Mouse (Mus musculus) lung, postnatal 25 days (tissue): ENCODE results near the gene Laptm4a.

Source experiments
- DNase-seq: peaks from one replicate; pipeline ENCODE4 v3.0.0; 2022; ENCODE audit warnings: low spot score

Gene Laptm4a

DNA sequence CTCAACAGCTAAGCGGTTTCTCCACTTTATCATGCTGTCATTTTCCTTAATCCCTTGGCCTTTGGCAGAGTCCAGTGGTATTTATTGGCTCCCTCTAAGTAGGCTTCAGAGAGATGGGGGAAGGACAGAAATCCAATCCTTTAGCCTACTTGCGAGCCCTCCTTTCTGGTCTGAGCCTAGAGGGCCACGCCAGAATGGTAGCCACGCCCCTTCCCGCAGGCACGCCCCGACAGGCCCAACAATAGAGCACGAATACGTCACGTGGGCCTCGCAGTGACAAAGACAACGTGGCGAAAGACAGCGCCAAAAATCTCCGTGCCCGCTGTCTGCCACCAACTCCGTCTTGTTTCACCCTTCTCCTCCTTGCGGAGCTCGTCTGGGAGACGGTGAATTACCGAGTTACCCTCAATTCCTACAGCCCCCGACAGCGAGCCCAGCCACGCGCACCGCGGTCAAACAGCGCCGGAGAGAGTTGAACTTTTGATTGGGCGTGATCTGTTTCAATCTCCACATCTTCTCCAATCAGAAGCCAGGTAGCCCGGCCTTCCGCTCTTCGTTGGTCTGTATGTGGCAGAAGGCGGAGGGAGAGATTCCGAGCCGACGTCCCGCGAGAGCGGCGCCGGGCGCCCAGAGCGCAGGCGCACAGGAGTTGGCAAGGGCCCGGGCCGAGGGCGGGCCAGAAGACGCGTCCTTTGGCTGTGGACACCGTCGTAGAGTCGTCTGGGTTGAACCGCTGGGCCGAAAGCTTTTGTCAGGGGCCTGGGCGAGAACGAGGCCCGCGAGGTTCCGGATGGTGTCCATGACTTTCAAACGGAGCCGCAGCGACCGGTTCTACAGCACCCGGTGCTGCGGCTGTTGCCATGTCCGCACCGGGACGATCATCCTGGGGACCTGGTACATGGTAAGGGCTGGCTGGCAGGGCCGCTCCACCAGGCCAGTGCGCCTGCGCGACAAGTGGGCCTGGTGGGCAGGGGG, at the start of gene Laptm4a:
TSS of gene Laptm4a (plus strand) at position 271 of the 975 bp plus-strand sequence.
- DNase-seq: peak; percentile 98

DNA sequence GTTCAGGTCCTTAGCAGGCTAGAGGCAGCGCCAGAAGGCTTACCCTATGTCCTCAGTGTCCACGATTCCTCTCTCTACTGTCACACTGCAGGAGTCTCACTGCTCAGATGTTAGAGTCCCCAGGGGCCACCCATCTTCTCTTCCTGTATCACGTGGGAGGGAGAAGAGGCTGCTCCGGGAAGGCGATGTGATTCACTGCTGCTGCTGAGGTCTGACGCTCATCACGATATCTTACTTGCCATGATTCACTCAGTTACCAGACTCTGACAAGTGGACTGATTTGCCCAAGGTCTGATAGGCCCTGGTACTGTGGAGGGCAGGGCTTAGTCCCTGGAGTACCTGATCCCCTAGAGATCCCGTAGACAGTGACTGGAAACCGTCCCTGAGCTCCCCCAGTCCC, 45.9 kb upstream of the Laptm4a start:
- no peak for DNase-seq

DNA sequence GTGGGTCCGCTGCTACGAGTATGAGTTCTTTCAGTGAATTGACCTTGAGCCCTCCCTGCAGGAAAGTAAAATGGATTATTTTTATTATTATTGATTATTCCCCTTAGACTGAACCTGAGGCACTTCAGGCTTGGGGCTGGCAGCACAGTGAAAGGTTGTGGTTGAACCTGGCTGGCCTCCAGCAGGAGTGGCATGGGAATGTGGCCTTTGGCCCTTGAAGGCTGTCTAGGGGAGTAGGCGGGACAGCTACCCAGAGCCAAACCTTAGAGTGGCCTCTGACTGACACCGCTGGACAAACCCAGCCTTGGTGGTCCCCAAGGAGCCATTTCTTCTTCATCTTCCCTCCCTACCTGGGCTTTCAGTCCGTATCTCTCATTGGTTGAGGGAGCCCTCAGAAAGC, 44.6 kb upstream of the Laptm4a start:
- DNase-seq: peak; percentile 81

DNA sequence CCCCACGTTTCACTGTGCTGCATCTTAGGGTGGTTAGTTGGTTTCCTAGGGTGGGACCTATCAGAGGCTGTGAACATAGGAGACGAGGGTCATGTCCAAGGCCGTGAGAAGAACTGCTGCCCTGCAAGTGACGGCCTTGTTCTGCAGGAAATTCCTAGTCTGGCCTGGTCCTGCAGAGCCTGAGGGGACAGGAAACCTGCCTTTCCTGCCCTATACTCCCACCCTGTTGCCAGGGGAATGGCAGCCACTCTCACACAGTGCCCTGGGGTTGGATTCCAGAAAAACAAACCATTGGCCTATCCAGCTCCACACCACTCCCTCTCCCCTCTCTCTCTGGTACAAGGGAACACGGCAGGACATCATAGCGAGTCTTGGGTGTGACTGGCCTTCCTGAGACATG, 44.1 kb upstream of the Laptm4a start:
- no peak for DNase-seq

DNA sequence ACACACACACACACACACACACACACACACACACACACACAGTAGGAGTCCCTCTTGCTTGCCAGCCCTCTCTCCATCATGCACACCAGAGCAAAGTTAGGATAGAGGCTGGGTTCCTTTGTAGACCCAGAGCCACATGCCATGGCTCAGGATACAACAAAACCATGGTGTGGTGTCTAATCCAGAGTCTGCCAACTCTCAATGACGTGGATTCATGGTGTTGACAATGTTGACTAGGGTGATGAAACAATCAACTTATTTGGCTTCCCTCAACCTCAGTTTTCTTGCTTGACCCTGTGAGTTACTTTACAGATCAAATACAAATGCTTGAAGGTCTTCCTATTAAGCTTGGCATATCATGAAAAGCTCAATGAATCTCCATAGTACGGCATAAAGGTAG, 42.7 kb upstream of the Laptm4a start:
- no peak for DNase-seq

DNA sequence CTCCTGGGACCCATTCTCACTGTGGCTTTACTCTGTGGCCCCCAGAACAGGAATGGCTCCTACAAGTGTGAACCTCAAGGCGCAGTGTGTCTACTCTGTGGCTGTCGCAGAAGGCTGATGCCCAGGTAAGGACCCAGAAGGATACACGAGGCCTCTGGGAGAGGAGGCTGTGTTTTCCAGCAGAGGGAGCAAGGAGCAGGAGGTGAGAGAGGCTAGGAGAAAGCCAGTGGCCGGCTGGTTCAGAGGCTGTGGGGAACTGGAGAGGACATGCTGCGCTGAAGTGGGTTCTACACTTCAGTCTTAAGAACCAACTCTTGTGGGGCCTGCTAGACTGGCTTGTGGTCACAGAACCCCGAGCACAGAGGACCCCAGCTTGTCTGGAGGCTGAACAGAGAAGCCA, 42.1 kb upstream of the Laptm4a start:
- no peak for DNase-seq

DNA sequence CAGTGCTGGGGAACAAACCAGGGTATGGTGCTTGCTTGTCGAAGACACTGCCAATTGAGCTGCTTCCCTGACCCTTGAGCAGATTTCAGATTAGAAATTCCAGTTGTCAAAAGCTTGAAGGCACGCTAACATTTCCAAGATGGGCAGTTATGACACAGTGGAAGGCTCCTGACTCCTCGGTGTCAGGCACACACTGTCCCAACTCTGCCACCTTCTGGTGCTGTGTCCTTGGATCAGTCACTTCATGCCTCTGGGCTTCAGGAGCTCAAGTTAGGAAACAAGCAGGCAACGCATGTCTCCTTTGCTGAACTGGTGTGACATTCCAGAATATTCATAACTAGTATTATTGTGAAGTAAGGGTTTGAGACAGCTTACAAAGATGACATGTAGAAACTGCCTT, 39.7 kb upstream of the Laptm4a start:
- peak; percentile 73 for DNase-seq

DNA sequence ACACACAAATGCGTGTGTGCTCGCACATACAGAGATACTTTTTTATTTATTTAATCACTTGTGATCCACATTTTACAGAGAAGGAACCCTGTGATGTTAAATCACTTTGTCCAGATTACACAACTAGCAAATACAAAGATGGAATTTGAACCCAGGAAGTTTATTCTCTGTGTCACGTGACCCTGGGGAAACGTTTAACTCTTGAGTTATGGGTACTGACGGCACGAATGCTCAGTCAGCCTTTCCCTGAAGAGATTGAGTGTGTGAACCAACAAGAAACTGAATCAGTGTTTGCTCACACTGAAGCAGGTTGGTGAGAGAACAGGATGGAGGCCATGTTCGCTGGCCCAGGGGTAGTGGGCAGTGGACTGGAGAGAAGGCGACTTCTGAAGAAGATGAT, 39.1 kb upstream of the Laptm4a start:
- DNase-seq: no peak

DNA sequence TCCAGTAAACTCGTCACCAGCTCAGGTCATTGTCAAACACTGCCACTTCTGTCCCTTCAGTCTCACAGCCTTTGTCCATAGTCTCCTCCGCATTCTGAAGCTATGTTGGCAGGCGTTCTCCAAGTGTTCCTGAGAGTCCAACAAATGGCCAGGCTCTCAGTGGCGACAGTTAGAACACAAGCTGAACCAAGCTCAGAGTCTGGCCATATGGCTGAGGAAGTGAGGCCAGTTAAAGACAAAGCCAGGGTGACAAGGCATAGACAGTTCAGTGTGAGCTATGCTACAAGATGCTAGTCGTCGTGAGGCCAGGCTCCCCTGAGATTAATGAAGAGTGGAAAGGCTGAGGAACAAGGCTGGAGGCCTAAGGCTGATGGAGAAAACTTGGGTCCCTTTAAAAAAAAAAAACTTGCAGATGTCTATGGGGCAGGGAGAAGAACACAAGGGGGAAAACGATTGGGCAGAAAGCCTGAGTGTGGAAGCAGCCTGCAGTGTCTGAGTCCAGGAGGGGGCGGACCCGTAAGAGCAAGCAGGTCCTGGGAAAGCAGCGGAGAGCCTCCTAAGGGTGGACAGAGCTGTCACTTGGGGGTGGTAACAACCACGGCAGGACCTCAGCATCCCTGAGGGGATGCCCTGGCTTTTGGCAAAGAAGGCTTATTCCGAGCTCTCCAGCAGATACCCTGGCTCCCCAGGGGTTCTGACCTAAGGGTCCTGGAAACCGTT, 36.9 kb upstream of the Laptm4a start:
- DNase-seq: no peak

DNA sequence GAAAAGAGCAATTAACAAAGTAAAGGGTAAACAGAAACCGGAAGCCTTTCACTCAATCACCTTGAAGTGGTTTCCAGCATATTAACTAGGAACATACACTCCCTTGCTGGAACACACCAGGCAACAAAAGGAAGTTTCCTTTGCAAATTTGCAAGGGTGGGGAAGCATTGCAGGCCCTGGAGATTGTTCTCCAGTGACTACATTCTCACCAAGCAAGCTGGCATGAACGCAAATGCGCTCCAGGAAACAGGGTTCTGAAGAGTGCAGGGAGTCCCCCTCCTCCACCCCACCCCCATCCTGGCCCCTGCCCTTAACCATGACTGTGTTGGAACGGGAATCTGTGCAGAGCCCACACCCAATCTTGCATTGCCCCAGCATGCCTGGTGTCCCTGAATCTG, 36.3 kb upstream of the Laptm4a start:
- peak; percentile 31 for DNase-seq

DNA sequence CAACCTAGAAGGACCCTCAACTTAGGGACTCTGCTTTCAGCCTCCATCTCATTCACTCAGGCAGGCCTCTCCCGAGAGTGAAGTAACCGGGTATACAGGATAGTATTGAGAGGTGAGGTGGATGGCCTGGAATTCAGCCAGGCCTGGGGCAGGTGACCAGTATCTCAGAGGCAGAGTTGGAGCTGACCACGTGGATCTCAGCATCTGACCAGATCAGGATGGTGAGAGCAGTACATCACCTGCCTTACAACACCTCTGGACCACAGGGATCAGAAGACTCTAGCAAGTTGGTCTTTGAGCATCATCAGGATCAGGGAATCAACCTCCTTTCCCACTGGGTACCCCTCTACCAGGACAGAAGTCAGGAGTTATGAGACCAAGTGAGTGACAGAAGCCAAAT, 35.5 kb upstream of the Laptm4a start:
- DNase-seq: no peak

DNA sequence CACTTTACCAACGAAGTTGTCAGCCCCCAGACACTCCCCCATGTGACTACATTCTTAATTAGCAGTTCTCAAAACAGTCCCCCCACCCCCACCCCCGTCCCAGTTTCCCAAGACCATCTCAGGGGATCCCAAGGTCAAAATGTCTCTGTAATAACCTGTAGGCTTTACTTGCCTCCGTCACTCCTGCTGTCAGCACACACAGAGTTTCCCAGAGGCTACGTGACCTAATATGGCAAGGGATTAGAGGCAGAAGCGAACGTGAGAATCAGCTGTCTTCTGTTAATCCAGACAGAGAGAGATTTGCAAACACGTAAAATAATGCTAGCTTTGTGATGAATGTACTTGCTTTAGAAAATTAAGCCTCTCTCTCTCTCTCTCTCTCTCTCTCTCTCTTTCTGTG, 33.0 kb upstream of the Laptm4a start:
- DNase-seq: no peak

DNA sequence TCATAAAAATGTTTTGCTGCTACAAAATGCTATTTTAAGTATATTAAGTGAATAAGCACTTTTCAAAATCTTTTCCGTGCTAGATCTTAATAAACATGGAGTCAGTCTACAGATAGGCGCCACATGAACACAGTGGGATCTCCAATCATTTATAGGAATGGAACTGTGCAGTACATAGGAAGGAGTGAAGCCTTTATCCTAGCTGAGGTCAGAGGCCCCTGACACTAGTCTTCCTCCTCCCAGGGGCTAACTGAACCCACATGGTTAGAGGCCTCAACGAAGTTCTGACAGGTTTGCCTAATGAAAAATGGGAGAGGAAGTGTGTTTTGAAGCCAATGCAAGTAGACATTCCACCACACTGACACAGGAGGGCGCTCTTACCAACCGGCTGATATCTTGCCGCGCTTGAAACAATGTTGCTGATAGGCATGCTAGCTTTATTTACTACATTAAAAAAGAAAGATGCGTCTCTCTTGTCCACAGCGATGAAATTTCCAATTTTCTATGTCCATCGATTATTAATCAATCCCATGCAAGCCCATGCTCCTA, 32.3 kb upstream of the Laptm4a start:
- peak; percentile 76 for DNase-seq

DNA sequence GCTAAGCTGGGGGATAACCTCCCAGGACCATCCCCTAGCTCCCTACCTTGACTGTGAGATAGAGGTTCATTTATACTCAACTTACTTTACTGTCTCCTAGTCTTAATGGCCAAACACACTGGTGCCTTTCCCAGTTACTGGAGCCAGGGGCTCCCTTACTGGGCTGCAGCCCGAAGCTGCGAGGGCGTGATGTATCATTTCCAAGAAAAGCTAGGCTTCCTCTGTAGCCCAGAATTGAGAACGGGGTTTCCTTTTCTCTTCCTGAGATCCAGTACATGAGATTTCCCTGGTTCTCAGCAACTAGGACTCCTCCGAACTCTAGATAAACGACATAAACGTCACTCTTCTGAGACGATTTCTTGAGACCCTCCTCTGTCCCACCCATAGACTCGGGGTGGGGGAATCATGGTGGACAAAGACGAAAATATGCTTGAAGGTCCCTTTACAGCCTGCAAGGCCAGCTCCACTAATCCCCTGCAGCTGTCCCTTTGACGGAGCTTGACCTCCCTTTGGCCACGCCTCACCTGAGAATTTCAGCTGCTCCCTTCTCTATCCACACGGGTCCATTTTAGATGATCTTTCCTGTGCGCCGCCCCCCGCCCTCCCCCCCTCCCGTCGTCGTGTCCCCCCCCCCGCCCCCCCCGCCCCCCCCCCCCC, 28.5 kb upstream of the Laptm4a start:
- no peak for DNase-seq

DNA sequence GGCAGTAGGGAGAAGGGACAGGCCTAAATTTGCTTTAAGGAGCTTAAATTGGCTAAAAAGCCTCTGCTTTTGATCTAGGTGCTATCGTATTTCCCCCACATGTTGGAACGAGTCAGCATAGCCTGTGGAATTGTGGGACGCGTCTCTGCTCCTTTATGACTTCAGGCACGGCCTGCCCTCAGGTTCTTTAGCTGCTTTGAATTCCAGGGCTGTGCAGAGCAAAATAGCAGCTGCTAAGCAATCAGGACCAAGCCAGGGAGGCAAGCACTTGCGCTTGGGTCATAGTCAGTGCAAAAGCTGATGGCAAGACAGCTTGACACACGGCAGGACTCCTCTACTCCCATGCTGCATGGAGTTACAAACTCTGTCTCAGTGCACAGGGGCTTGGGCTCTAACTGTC, 24.3 kb upstream of the Laptm4a start:
- DNase-seq: no peak

DNA sequence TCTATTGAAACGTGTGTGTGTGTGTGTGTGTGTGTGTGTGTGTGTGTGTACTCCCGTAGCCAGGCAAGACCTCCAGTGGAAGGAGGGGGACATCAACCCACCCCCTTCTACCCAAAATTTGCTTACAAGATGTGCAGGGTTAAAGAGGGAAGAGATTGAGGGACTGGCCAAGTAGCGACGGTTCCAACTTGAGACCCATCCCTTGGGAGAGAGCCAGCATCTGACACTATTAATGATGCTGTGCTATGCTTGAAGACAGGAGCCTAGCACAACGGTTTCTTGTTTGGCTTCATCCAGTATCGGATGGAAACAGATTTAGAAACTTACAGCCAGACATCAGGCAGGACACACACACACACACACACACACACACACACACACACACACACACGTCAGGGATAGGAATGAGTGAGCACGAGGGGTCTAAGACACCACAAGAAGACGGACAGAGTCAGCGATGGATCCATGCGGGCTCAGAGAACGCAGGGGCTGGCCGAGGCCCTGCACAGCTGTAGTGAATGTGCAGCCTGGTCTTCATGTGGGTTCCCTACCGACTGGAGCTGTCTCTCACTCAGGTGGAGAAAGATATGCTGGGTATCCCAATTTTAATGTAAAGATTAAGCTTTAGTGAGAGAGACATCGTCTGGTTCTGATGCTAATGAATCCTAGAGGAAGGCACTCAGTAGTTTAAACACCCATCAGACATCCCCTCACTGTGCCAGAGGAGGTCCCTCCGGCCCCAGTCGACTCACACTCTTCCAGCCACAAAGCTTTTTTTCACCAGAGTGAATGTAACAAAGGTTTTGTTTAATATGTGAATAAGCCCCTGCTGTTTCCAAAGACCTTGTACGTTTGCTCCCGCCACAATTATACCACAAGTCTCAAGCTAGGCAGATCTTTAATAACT, 22.3 kb upstream of the Laptm4a start:
- DNase-seq: no peak

DNA sequence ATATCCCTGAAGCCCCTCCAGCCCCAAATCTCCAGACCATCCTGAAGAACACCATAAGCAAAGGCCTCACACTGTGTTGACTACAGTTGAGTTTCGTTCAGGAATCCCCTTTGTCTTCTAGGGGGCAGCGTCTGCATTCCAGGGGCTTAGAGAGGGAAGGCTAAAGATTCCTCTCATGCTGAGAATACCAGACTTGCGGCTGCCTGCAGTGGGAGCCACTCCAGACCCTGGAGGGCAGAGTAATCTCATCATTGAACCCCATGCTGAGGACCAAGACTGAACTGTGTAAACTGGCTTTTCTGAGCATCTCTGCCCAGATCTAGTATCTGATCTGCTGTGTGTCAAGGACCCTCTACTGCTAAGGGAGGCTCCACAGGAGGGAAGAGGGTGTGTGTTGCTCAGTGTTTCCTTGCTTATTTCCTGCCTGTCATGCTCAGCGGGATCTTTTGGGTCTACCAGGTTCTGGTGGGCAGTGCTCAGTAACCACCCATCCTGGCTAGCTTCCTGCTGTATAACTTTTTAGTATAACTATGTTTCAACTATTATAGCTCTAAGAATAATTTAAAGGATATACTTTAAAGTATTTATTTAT, 21.3 kb upstream of the Laptm4a start:
- no peak for DNase-seq

DNA sequence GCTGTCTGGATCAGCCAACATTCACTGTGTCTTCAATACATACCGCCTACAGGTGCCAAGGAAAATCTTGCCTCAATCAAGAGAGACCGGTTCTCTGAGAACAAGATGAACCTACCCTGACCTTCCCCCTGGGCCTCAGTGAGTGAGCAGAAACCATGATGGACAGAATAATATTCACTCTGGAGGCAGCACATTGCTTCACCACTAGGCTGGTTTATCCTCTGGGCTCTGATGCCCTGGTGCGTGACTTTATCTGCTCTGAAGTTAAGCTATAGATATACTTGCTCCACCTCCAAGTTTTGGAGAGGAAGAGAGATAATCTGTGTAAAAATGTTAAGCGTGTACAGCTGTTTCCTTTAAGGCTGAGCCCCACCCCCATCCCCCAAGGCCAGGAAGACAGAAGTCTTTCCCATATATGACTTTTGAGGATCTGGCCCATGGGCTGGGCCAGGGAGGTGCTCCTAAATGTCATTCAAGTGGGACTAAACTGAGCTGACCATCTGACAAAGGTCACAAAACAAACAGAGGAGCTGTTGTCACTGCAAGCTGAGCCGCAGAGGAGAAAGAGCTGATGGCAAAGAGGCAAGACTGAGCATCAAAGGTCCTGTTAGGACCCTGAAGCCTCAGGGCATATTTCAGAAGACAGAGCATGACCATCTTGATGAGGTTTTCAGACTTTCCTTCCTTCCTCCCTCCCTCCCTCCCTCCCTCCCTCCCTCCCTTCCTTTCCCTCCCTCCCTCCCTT, 20.4 kb upstream of the Laptm4a start:
- peak; percentile 36 for DNase-seq

DNA sequence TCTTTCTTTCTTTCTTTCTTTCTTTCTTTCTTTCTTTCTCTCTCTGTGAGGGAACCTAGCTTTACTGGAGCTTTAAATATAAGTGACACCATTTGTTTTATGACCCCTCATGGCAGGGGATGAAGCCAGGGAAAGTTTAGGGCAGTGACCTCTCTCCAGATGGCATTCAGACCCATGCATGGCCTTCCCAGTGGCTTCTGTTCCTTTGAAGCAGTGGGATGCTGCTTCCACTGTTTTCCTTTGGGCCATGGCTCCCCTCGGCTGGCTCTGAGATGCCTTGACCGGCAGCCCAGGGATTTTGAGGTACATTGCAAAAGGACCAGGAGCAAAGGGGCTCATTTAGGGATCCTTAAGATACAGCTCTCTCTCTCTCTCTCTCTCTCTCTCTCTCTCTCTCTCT, 19.5 kb upstream of the Laptm4a start:
- DNase-seq: no peak

DNA sequence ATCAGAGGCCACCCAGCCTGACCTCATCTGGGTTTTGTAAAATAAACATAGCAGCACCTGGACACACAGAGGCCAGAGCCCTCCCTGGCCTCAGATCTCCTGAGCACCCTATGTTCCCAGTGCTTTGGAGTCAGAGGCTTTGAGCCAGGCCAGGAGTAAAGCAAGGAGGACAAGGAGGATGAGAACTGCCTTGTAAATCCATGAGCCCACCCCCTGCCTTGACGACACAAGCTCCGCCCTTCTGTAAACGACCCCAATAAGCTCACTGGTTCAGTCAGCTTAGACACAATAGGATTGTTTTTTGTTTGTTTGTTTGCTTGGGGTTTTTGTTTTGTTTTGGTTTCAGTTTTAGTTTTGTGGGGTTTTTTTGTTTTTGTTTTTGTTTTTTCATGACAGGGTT, 19.0 kb upstream of the Laptm4a start:
- DNase-seq: no peak
